Mouse (Mus musculus): ENCODE data around the gene Gm21860.
A peak's percentile ranks its signal among the peaks of the same experiment; 100 is the strongest.
"Not testable (repeated sequence)": the region's sequence is repeated elsewhere in the genome, so short reads cannot be mapped to it uniquely, and the experiment has no call there.

Gene Gm21860

GRCm38 (mm10) chrY:90754721-90755120, at the start of gene Gm21860:
Gene Gm21860, minus strand, starts transcription at chrY:90754821.
- DNase-seq (ENCODE audit: extremely low spot score, low read depth, low spot score): not testable (repeated sequence)

- not testable (repeated sequence) for DNase-seq (ENCODE audit: extremely low spot score, low read depth, low spot score)
These were observed 29.8 kb upstream of the Gm21860 start, which contains the start of gene Gm47283 for GRCm38 (mm10) chrY:90784438-90784837. Gene Gm47283, plus strand, starts transcription at chrY:90784738.

- not testable (repeated sequence) for DNase-seq (ENCODE audit: extremely low spot score, low read depth, low spot score)
These were observed 9.4 kb downstream of the Gm21860 start for GRCm38 (mm10) chrY:90745256-90745655.

- DNase-seq (ENCODE audit: extremely low spot score, low read depth, low spot score): not testable (repeated sequence)
These were observed 10.1 kb downstream of the Gm21860 start for GRCm38 (mm10) chrY:90744381-90744981.

- no peak for DNase-seq (ENCODE audit: extremely low spot score, low read depth, low spot score)
These were observed 10.8 kb downstream of the Gm21860 start for GRCm38 (mm10) chrY:90743811-90744220.

GRCm38 (mm10) chrY:90743053-90743810, 11.4 kb downstream of the Gm21860 start:
- not testable (repeated sequence) for DNase-seq (ENCODE audit: extremely low spot score, low read depth, low spot score)

- not testable (repeated sequence) for DNase-seq (ENCODE audit: extremely low spot score, low read depth, low spot score)
These were observed 12.2 kb downstream of the Gm21860 start for GRCm38 (mm10) chrY:90742261-90743052.

- not testable (repeated sequence) for DNase-seq (ENCODE audit: extremely low spot score, low read depth, low spot score)
These were observed 13.0 kb downstream of the Gm21860 start for GRCm38 (mm10) chrY:90741452-90742260.

GRCm38 (mm10) chrY:90741006-90741405, 13.6 kb downstream of the Gm21860 start:
- DNase-seq (ENCODE audit: extremely low spot score, low read depth, low spot score): not testable (repeated sequence)

- peak; percentile 93 for DNase-seq (ENCODE audit: extremely low spot score, low read depth, low spot score)
These were observed 14.5 kb downstream of the Gm21860 start for GRCm38 (mm10) chrY:90740013-90740561.

GRCm38 (mm10) chrY:90739531-90740012, 15.0 kb downstream of the Gm21860 start:
- peak; percentile 98 for DNase-seq (ENCODE audit: extremely low spot score, low read depth, low spot score)

GRCm38 (mm10) chrY:90738841-90739530, 15.6 kb downstream of the Gm21860 start:
- not testable (repeated sequence) for DNase-seq (ENCODE audit: extremely low spot score, low read depth, low spot score)

GRCm38 (mm10) chrY:90738431-90738680, 16.3 kb downstream of the Gm21860 start:
- DNase-seq (ENCODE audit: extremely low spot score, low read depth, low spot score): no peak

- DNase-seq (ENCODE audit: extremely low spot score, low read depth, low spot score): no peak
These were observed 16.8 kb downstream of the Gm21860 start for GRCm38 (mm10) chrY:90737606-90738430.

GRCm38 (mm10) chrY:90736217-90737000, 18.2 kb downstream of the Gm21860 start:
- not testable (repeated sequence) for DNase-seq (ENCODE audit: extremely low spot score, low read depth, low spot score)

- DNase-seq (ENCODE audit: extremely low spot score, low read depth, low spot score): not testable (repeated sequence)
These were observed 19.3 kb downstream of the Gm21860 start for GRCm38 (mm10) chrY:90735181-90735895.

GRCm38 (mm10) chrY:90734334-90734696, 20.3 kb downstream of the Gm21860 start:
- peak; percentile 99 for DNase-seq (ENCODE audit: extremely low spot score, low read depth, low spot score)
